Mouse (Mus musculus) T-helper 2 cell (primary cell): ENCODE data around the gene Ilf3.
"Not testable (repeated sequence)": the region's sequence is repeated elsewhere in the genome, so short reads cannot be mapped to it uniquely, and the experiment has no call there.

Source experiments
- in situ Hi-C: fragments of 300-600 bp; cut with MboI, MseI; formaldehyde crosslinking; loops from one replicate; pipeline ENCODE4 v1.15.1; 2025; ENCODE audit warnings: high pct_unique_total_duplicates

Gene Ilf3

GRCm38 (mm10) chr9:21367357-21368111, at the start of gene Ilf3:
Gene Ilf3, plus strand, starts transcription at chr9:21367871.
- in situ Hi-C loops = loop anchor here (5.0 kb wide), 1 partner anchor 45 kb away; the partner anchor contains the start of gene Qtrt1

GRCm38 (mm10) chr9:21318792-21319191, 48.9 kb upstream of the Ilf3 start:
- in situ Hi-C loops = loop anchor here (5.0 kb wide), 1 partner anchor 34 kb away; no protein-coding TSS in a partner anchor

GRCm38 (mm10) chr9:21319503-21319902, 48.2 kb upstream of the Ilf3 start:
- in situ Hi-C loops = loop anchor here (5.0 kb wide), 1 partner anchor 33 kb away; no protein-coding TSS in a partner anchor

- in situ Hi-C loops = no loop called here
These were observed 47.4 kb upstream of the Ilf3 start for GRCm38 (mm10) chr9:21320280-21320618.

GRCm38 (mm10) chr9:21320619-21321512, 46.8 kb upstream of the Ilf3 start, which contains the start of gene Slc44a2:
Gene Slc44a2, plus strand, starts transcription at chr9:21320698.
- in situ Hi-C loops = no loop called here

- in situ Hi-C loops = no loop called here
These were observed 46.2 kb upstream of the Ilf3 start for GRCm38 (mm10) chr9:21321513-21321835.

GRCm38 (mm10) chr9:21322211-21322916, 45.3 kb upstream of the Ilf3 start:
- in situ Hi-C loops = no loop called here

- in situ Hi-C loops = not testable (repeated sequence)
These were observed 44.8 kb upstream of the Ilf3 start for GRCm38 (mm10) chr9:21322917-21323297.

- in situ Hi-C loops = no loop called here
These were observed 43.4 kb upstream of the Ilf3 start for GRCm38 (mm10) chr9:21324269-21324668.

- in situ Hi-C loops = no loop called here
These were observed 40.1 kb upstream of the Ilf3 start for GRCm38 (mm10) chr9:21327569-21327968.

- in situ Hi-C loops = no loop called here
These were observed 39.6 kb upstream of the Ilf3 start for GRCm38 (mm10) chr9:21328041-21328440.

- in situ Hi-C loops = no loop called here
These were observed 38.6 kb upstream of the Ilf3 start for GRCm38 (mm10) chr9:21329041-21329440.

- in situ Hi-C loops = no loop called here
These were observed 37.9 kb upstream of the Ilf3 start for GRCm38 (mm10) chr9:21329699-21330289.

GRCm38 (mm10) chr9:21331365-21332140, 36.1 kb upstream of the Ilf3 start:
- in situ Hi-C loops = no loop called here

- in situ Hi-C loops = no loop called here
These were observed 35.3 kb upstream of the Ilf3 start for GRCm38 (mm10) chr9:21332161-21333061.

- in situ Hi-C loops = no loop called here
These were observed 34.1 kb upstream of the Ilf3 start for GRCm38 (mm10) chr9:21333523-21333922.

GRCm38 (mm10) chr9:21334747-21335146, 32.9 kb upstream of the Ilf3 start:
- in situ Hi-C loops = no loop called here

GRCm38 (mm10) chr9:21335391-21335790, 32.3 kb upstream of the Ilf3 start:
- in situ Hi-C loops = no loop called here

GRCm38 (mm10) chr9:21336491-21336890, 31.2 kb upstream of the Ilf3 start:
- in situ Hi-C loops = no loop called here

GRCm38 (mm10) chr9:21337652-21338051, 30.0 kb upstream of the Ilf3 start:
- in situ Hi-C loops = no loop called here
